Mouse (Mus musculus): Measurements from ENCODE around the gene Gm49405. TPM values are rescaled to one million over a fixed set of nuclear protein-coding genes. Genes with fewer than 3 reads are reported as not detected.
"Not testable (repeated sequence)": the region's sequence is repeated elsewhere in the genome, so short reads cannot be mapped to it uniquely, and the experiment has no call there.

Gene Gm49405
- total RNA-seq, 2 experiments from 2014 or later = 1.2 to 1.6 TPM

DNA sequence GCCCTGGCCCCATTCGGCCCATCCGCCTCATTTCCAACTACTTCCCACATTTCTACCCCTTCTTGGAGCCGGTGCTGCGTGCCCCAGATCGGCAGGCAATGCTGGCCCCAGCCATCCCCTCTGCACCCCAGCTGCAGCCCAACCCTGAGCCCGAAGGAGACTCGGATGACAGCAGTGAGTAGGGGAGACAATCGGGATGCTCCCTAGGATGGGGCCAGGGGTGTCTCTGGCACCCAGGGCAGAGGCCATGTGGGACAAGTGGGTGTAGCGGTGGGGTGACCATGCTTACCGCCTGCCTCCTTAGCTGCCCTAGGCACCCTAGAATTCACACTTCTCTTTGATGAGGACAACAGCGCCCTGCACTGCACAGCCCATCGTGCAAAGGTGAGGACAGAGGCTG is 3.2 kb downstream of the Gm49405 start:
- intact Hi-C loops (cut with DNase I) = no loop called here
- DNase-seq (ENCODE audit: low spot score in 2 of 2) = no peak

DNA sequence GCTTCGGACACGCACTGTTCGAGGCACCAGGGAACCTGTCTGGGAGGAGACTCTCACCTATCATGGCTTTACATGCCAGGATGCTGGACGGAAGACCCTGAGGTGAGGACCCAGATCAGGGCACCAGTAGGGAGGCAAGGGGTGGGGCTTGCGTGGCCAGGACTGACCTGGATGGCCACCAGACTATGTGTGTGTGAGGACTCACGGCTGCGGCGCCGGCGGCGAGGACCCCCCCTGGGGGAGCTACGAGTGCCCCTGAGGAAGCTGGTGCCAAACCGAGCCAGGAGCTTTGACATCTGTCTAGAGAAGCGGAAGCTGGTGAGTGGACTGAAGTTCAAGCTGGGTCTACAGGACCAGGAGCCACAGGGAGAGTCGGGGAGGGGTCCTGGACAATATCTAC is 3.9 kb downstream of the Gm49405 start:
- DNase-seq (ENCODE audit: low spot score in 2 of 2) = no peak

DNA sequence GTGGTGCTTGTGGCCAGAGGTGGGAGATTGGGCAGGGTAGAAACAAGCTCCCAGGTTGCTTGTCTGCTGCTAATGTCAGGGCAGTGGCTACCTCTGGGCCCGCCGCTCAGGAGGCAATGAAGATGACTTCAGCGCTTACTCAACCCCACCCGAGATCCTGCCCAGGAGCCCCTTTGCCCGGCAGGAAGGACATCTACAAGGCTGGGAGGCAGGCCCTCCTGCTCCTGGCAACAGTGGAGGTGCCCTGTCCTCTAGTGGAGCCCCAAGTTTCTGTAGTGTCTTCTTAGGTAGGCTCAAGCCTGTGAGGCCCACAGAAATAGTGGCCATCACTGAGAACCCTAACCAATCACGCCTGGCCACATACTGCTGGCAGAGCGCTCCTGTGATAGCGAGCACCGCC is 4.7 kb downstream of the Gm49405 start:
- intact Hi-C loops (cut with DNase I) = no loop called here
- no peak for DNase-seq (ENCODE audit: low spot score in 2 of 2)

More for the DNA sequence above, 3.9 kb downstream of the Gm49405 start:
- intact Hi-C loops (cut with DNase I) = no loop called here

DNA sequence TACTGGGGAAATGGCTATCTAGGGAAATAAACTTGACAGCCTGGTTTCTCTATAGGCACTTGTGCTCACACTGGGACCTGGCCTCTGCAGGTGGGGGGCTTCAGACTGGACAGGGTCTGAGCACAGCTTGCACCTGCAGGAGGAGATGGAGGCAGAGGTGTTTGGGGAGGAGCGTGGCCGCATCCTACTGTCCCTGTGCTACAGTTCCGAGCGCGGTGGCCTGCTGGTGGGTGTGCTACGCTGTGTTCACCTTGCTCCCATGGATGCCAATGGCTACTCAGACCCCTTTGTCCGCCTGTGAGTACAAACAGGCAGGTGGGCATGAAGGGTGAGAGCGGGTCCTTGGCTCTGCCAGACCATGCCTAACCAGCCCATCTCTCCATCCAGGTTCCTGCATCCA is 5.5 kb downstream of the Gm49405 start:
- intact Hi-C loops (cut with DNase I) = no loop called here

DNA sequence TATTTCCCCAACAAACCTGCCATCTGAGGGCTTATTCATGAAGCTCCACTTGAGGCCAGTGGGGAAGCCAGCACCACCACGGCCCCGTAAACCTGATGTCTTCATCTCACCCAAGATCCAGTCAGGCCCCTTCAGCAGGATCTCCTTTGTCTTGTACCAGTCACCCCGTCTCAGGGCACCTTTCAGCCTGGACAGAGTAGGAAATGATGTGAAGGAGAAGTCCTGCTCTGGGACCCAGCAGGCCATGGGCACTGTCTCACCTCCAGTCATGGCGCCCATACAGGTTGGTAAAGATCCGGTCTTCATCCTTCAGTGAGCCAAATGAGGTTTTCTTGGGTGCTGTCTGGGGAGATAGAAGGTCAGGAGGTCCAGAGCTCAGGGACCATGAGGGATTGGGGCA is 10.7 kb downstream of the Gm49405 start:
- intact Hi-C loops (cut with DNase I) = no loop called here
- no peak for DNase-seq (ENCODE audit: low spot score in 2 of 2)

More for the DNA sequence above, 5.5 kb downstream of the Gm49405 start:
- no peak for DNase-seq (ENCODE audit: low spot score in 2 of 2)

DNA sequence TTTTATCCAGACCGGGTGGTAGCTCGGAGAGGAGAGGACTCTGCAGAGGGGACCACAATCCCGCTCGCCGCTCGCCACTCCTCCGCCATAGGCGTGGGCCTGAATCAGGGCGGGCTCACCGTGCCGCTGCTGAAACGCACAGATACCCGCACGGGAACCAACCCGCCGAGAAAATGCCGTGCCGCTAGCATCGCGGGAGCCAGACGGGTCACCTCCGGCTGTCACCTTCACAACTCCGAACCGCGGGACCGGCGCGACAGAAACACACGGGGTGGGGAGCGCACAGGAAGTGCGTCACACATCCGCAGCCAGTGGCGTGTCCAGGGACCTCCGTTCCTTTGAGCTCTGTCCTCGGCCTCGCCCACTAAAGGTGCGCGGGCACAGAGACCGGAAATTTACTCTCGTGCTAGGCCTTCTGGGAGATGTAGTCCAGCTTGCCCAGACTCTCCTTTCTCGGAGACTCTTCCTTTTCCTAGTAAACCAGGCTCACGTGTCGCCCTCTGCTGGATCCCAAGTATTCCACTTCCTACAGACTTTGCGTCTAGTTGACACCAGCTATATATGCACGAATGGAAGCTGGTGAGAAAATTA is 12.1 kb downstream of the Gm49405 start, which contains the start of gene Ndufv1:
Gene Ndufv1 (minus strand): TSS at position 375 of the 591 bp plus-strand sequence.
- intact Hi-C loops (cut with DNase I) = loop anchor here (1.0 kb wide), 1 partner anchor 66 kb away; no protein-coding TSS in a partner anchor
- DNase-seq (ENCODE audit: low spot score in 2 of 2) = peak; percentile 98 to 99

DNA sequence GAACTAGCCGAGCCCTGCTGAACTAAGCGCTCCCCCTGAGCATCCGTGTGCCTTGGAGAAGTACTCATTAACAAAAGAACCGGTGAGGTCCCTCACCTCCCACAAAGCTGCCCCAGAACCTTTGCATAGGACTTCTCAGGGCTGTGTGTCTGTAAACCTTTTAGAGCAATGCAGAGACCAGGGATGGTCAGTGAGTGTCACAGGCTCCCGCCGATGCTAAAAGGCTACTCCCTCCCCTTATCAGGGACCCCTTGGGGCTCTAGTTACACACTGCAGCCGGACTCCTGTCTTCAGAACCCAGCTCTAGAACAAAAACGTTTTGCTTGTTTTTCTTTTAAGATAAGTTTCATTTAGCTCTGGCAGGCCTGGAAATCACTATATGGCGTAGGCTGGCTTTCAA is 12.6 kb downstream of the Gm49405 start:
- no peak for DNase-seq (ENCODE audit: low spot score in 2 of 2)
- intact Hi-C loops (cut with DNase I) = no loop called here

DNA sequence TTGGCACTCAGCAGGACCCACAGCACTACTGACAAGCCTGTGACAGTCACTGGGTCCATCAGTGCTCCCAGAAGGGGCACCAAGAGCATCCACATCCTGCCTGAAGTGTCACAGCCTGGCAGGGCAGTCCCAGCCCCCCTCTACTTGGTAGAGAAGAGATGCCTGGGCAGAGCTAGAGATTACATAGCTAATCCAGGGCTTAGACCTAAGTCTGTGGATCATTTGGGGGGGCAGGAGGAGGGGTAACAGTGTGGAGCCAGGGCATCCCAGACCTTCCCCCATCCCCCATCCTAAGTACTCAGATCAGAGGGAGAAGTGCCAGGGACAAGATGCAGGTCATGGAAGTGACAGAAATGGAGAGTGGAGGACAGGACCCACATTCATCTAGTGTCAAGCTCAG is 14.4 kb downstream of the Gm49405 start:
- intact Hi-C loops (cut with DNase I) = loop anchor here (5.0 kb wide), 1 partner anchor 212 kb away; no protein-coding TSS in a partner anchor

DNA sequence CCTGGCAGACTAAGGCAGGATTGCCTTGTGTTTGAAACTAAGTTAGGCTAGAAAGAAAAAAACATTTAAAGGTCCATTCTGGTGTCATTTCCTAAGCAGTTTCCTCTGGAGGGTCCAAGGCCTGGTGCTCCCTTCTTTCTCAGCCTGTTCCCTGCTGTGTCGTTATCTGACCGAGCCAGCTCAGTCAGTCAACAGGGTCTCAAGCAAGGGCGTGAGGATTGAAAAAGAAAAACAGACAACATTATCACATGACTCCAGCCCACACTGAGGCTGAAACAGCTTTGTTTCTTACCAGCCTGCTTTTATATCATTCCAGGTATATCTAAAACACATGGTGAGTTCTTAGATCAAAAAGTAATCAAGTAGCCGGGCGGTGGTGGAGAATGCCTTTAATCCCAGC is 15.2 kb downstream of the Gm49405 start:
- intact Hi-C loops (cut with DNase I) = loop anchor here (5.0 kb wide), 1 partner anchor 212 kb away; no protein-coding TSS in a partner anchor
- no peak for DNase-seq (ENCODE audit: low spot score in 2 of 2)

More for the DNA sequence above, 14.4 kb downstream of the Gm49405 start:
- no peak for DNase-seq (ENCODE audit: low spot score in 2 of 2)

DNA sequence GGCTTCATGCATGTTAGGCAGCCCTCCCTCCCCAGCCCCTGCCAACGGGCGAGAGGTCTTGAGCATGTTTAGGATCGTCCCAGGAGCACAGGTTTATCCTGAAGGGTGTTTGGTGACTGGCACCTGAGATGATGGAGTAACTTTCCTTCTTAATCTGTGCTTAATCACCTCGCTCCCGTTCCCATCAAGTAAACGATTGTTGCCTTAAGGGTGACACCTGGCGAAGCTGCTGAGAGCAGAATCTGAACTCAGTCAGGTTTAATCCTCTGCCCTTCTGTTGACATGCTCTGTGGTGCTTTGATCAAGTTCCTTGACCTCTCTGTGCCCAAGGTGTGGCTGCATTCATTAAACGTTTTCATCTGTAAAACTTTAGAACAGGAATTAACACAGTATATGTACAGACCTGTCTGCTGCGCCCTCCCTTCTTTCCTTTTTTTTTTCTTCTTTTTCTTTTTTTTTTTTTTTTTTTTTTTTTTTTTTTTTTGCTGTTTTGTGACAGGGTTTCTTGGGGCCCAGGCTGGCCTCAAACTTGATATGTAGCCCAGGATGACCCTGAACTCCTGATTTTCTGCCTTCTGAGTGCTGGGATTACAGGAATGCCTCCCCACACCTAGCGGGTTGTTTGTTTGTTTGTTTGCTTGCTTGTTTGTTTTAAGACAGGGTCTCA is 17.6 kb downstream of the Gm49405 start:
- no peak for DNase-seq (ENCODE audit: low spot score in 2 of 2)
- intact Hi-C loops (cut with DNase I) = loop anchor here (5.0 kb wide), 1 partner anchor 209 kb away; no protein-coding TSS in a partner anchor

DNA sequence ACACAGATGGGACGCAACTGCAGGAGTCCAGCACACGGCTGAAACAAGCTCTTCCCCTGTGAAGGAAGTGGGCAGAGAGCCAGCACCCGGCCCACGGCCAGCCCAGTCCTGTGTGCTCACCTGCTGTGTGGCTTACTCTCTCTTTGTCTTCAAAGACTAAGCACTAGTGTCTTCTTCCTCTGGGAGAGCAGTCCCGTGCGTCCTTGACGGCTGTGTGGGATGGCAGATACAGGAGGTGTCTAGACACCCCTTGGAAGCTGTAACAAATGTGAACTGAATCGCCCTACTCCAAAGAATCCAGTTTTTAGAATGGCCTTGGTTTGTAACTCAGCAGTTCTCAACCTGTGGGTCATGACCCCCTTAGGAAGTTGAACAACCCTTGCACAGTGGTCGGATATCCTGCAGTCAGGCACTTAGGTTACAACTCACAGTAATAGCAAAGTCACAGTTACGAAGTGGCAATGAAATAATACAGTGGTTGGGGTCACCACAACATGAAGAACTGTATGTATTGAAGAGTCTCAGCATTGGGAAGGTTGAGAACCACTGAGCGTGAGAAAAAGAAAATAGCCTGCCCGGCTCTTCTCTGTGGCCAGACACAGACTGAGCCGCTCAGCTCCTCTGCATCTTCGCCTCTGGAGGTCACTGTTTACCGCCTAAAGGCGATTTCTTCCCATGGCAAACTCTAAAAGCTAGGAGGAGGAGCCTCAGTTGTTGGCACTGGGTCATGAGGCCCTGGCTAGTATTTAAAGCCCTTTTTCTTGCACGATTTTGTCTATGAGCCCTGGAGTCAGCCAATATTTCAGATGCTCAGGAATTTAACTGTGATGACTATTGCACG is 18.5 kb downstream of the Gm49405 start:
- DNase-seq (ENCODE audit: low spot score in 2 of 2) = peak; percentile 83 to 87
- intact Hi-C loops (cut with DNase I) = loop anchor here (1.0 to 5.0 kb wide), 2 partner anchors 28 to 208 kb away; no protein-coding TSS in a partner anchor

DNA sequence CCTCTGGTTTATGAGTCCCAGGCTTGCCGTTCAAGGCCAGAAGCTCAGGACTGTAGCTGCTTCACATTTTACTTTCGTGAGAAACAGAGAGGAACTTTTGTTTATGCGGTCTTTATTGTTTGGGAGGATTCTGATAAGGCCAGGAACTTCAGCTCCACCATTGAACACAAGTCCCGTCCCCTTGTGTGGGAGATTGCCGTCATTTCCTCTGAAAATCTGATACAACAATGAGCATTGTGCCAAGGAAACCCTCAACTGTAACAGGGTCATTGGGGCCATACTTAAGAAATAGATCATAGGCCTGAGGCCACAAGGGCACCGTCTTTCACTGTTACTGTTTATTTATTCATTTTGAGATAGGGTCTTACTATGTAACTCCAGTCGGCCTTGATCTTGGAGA is 22.8 kb downstream of the Gm49405 start:
- intact Hi-C loops (cut with DNase I) = no loop called here
- no peak for DNase-seq (ENCODE audit: low spot score in 2 of 2)

DNA sequence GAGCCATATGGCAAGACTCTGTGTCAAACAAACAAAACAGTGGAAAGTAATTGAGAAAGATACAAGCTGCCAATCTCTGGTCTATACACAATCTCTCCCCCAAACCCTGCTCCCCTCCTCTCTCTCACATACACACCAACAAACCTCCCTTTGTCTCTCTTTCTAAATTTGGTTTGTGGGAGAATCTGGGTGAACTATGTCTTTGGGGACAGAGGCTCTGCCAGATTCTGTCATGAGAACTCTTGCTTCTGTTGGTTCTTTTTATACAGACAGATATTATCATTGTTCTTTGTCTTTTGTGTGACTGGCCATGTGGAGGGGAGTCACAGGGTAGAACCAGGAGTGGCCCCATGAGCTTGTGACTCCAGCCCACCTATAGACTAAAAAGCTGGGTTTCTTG is 27.1 kb downstream of the Gm49405 start:
- intact Hi-C loops (cut with DNase I) = no loop called here
- DNase-seq (ENCODE audit: low spot score in 2 of 2) = no peak

DNA sequence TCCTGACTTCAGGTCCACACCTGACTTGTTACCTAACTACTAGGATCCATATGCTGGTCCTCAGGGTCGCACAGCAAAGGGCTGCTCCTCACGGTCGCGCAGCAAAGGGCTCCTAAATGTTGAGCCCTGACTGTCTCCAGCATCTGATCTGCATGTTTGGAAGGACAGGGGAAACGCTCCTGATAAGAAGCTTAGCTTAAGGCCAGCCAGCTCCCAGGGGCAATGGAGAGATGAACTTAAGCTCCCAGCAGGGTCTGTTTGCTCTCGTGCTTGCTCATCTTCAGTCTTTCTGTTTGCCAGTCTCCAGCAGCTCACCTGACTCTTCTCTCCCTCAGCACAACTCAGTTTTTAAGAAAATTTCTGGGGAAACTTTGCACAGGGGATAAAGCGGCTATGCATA is 32.2 kb downstream of the Gm49405 start:
- intact Hi-C loops (cut with DNase I) = no loop called here
- DNase-seq (ENCODE audit: low spot score in 2 of 2) = no peak

DNA sequence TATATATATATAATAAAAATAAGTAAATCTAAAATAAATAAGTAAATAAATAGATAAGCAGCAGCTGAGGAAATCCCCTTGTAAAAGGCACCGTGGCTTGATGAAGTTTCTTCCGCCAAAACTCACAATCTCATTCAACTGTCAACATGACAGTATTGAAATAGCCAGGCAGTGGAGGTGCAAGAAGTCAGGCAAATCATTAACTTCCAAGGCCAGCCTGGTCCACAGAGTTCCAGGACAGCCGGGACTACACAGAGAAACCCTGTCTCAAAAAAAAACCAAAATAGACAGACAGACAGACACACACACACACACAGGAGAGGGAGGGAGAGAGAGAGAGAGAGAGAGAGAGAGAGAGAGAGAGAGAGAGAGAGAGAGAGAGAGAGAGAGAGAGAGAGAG is 32.9 kb downstream of the Gm49405 start:
- intact Hi-C loops (cut with DNase I) = no loop called here
- no peak for DNase-seq (ENCODE audit: low spot score in 2 of 2)

DNA sequence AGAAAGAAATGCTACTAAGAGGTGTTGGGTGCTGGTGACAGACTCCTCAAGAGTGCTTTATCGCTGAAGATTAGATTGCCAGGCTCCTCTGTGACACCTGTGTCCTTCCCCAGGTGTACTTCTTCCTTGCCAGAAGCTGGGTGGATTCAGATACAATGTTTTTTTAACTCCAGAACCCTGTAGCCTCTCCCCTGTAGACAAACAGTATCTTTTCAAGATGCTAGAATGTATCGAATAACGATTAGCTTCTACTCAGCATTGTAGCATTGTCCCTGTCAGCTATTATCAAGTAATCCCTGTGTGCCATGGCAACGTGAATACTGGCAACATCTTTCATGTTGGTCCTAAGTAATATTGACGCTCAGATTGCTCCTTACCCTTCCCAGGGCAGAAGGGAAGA is 33.3 kb downstream of the Gm49405 start:
- intact Hi-C loops (cut with DNase I) = no loop called here
- no peak for DNase-seq (ENCODE audit: low spot score in 2 of 2)

DNA sequence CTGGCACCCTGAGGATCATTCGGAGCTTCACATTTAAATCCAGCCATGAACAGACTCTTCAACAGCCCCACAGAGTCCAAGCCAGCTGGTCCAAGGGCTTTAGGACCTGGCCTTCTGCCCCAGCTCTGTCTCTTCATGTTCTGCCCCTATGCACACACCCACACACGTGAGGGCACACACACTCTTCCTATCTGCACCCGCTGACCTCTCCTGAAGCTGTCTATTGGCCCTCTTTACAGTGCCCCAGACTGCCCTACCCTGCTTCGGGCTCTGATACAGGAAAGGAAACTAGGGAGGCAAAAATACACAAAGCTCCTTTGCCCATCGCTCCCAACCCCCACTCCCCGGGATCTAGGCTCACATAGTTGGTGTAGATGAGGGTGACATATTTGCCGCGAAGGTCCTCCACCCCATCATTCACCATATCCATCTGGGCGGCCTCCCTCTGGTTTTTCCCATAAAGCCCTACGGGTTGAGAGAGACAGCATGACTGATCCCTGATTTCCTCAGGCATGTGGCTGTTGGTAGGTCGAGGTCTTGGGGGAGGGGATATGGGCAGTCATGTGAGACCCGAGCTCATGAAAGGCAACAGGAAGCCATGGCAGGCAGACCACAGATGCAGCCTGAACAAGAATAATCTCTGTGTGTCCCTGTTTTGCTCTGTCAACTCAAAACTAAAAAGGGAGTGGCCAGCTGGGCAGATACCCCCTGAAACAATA is 36.1 kb downstream of the Gm49405 start:
- intact Hi-C loops (cut with DNase I) = no loop called here

DNA sequence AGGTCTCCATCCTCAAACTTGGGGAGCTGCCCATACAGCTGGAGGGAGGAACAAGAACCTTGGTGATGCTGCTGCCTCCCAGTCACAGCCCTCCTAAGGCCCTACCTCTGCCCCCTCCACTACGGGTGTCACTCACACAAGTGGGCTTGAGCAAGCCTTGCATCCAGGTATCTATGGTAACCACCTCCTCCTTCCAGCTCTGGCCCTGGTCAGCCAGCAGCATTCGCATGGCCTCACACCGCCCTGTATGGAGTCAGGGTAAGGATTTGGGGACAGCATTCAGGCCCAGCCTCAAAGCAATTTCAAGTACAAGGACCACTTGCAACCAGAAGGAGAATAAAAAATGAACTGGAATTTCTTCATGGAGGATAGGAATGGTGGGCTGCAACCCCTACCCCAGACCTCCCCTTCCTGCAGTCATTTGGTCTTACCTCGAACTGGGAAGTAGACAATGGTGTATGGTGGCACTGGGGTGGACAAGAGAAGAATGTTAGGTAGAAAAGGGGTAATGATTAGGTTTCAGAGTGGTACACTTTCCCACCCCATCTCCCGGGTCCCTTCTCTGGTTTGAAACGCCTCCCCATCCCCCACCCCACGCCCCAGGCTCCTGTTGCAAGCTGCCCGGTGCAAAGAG is 36.8 kb downstream of the Gm49405 start:
- intact Hi-C loops (cut with DNase I); DNase-seq (ENCODE audit: low spot score in 2 of 2): not testable (repeated sequence)

More for the DNA sequence above, 36.1 kb downstream of the Gm49405 start:
- no peak for DNase-seq (ENCODE audit: low spot score in 2 of 2)

DNA sequence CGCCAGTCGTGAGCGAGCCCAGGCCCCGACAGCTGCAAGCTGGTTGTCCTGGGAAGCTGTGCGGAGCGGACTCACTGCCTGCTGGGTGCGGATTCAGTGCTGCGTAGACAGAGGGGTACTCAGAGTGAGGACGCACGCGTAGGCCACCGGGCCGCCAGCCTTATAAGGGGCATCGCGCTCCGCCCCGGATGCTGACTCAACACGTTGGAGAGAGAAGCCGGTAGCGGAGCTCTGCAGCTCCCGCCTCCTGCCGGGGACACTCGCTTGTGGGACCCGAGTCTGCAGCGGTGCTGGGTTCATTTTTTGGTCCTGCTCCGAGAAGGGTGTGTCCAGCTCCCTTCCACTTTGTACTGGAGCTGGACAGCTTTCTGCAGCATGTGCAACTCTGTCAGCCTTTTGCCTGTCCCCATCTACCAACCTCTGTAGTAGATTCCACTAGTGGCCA is 37.4 kb downstream of the Gm49405 start, which contains the start of gene Gstp1:
Gene Gstp1 (minus strand): TSS at position 198 of the 445 bp plus-strand sequence.
- intact Hi-C loops (cut with DNase I) = no loop called here
- DNase-seq (ENCODE audit: low spot score in 2 of 2) = peak; percentile 80 to 87
